Mouse (Mus musculus) midbrain, embryonic 15.5 days (tissue): ENCODE results near the gene Enpp7. TPM values are rescaled to one million over a fixed set of nuclear protein-coding genes. Genes with fewer than 3 reads are reported as not detected.

Experiments
- ATAC-seq: fragments of 200-750 bp; cut with Nextera tagmentation; replicated peaks from 2 replicates; pipeline ENCODE4 v1.8.0; 2017; ENCODE audit warnings: moderate TSS enrichment
- H3K27ac ChIP-seq: fragments of 300-500 bp; sonication (generic); 2 replicates; pipeline ENCODE4 v1.5.1; 2015; ENCODE audit warnings: mild to moderate bottlenecking, inconsistent platforms
- H3K27me3 ChIP-seq: fragments of 300-500 bp; sonication (generic); replicated peaks from 2 replicates; pipeline ENCODE4 v1.6.1; 2015; ENCODE audit warnings: inconsistent platforms
- H3K36me3 ChIP-seq: fragments of 300-500 bp; sonication (generic); replicated peaks from 2 replicates; pipeline ENCODE4 v1.6.1; 2015; ENCODE audit warnings: inconsistent platforms
- H3K4me1 ChIP-seq: fragments of 300-500 bp; sonication (generic); 2 replicates; pipeline ENCODE4 v1.6.1; 2015; ENCODE audit warnings: inconsistent platforms
- H3K4me2 ChIP-seq: fragments of 300-500 bp; sonication (generic); 2 replicates; pipeline ENCODE4 v1.6.1; 2015; ENCODE audit warnings: inconsistent platforms, mild to moderate bottlenecking, moderate library complexity
- H3K4me3 ChIP-seq: fragments of 300-500 bp; sonication (generic); 2 replicates; pipeline ENCODE4 v1.5.1; 2015; ENCODE audit warnings: mild to moderate bottlenecking, inconsistent platforms
- H3K9ac ChIP-seq: fragments of 300-500 bp; sonication (generic); 2 replicates; pipeline ENCODE4 v1.6.1; 2015; ENCODE audit warnings: mild to moderate bottlenecking, inconsistent platforms
- H3K9me3 ChIP-seq: fragments of 300-500 bp; sonication (generic); 2 replicates; pipeline ENCODE4 v1.6.1; 2016; ENCODE audit warnings: inconsistent platforms
- WGBS: fragments of 180-500 bp; shearing (Covaris S2); methylation state at CpG from one replicate; pipeline ENCODE4 v1.1.7; 2015; ENCODE audit warnings: mixed read lengths; 5-methylcytosine and 5-hydroxymethylcytosine counted together
- polyA plus RNA-seq: library from polyadenylated mRNA; unstranded; fragments of >200 nt; fragmentation: Nextera tagmentation; extraction: Ambion mirVana; gene quantifications from 2 replicates; pipeline ENCODE4 v1.2.1, GENCODE M21; 2015

Gene Enpp7
- polyA plus RNA-seq, 1 experiment from 2014 or later = not detected

DNA sequence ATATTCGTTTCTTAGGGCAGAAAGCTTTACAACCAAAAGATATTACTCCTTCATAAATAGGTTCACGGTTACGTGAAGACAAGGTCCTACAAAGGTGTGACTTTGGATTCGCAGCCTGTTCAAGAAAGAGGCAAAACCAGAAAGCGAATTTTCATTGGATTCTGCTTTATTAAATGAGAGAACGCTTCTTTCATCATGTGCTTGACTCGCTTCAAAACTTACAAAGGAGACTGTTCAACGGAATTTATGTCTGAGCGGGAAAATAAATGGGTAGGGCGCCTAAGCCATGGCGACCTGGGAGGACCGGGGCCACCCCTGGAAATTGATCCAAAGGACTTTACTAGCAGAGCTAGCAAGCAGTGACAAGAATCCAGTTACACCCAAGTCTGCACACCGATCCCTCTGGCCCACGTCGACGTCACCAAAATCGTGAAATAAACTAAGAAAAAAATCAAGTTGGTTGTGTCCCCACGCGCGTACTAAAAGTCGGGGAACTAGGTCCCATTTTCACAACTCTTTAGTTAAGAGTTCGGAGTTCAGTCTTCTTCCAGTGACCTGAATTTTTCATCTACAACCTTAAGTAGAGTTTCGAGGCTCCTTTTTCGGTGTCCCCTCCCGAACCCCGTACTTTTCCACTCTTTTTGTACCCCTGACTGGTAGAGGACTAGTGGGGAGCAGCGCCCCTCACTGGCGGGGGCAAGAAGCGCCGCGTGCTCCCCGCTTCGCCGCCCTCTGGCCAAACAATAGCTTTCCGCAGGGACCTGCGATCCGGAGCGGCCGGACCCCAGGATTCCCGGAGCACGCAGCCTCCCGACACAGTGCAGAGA is 34.3 kb downstream of the Enpp7 start:
- Histone ChIP-seq H3K4me3 (peak overlapping the region; percentile 70), H3K4me1 (peaks cover 46% of the 10 kb centered on the region), H3K9me3 (no peaks in the 10 kb centered on the region), H3K9ac (peak overlapping the region; percentile 75), H3K36me3 (peaks cover 7% of the 10 kb centered on the region; the same call in 1 of the 2 replicates), H3K4me2 (peak overlapping the region; percentile 83), H3K27me3 (peaks cover 6% of the 10 kb centered on the region), H3K27ac (peak overlapping the region; percentile 84)
- no peak; the same call in 1 of the 2 replicates for ATAC-seq
- 4% methylated on average over 42 of the region's 42 CpGs for WGBS

DNA sequence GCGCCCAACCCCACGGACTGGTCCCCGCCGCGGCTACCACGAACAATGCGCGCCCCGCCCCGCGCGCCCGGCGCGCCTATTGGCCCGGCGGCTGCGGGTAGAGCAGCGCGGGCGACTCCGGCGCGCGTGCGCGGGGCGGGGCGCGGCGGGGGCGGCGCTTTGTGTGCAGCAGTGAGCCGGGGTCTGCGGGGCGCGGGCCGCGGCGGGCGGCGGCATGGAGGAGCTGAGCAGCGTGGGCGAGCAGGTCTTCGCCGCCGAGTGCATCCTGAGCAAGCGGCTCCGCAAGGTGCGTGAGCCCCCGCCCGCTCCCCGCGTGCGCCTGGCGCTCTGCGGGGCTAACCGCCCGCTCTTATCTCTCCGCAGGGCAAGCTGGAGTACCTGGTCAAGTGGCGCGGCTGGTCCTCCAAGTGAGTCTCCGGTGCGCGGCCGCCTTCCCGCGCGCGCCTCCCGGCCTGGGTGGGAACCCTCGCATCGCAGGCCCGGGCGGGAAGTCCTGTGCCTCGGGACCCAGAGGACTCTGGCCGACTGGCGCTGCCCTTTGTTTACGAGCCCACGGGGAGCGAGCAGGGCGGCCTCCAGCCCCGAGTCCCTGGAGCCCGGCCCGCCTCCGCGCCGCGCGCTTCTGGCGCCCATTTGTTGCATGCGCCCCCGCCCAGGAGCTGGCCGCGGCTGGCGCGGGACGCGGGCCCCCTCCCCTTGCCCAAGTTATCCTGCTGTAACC is 35.1 kb downstream of the Enpp7 start, which contains the start of gene Cbx2:
TSS of gene Cbx2 (plus strand) at position 68 of the 721 bp plus-strand sequence.
- H3K27me3 ChIP-seq = peaks cover 6% of the 10 kb centered on the region
- H3K4me2 ChIP-seq = peak within 1 kb of the TSS; percentile 83
- peak within 1 kb of the TSS; percentile 70 for H3K4me3 ChIP-seq
- WGBS = under 1% methylated on average over 73 of the region's 99 CpGs
- peak; percentile 94 for ATAC-seq
- H3K4me1 ChIP-seq = peaks cover 47% of the 10 kb centered on the region
- H3K9me3 ChIP-seq = no peaks in the 10 kb centered on the region
- peak within 1 kb of the TSS; percentile 84 for H3K27ac ChIP-seq
- H3K36me3 ChIP-seq = peaks cover 15% of the 10 kb centered on the region
- peak within 1 kb of the TSS; percentile 75 for H3K9ac ChIP-seq

DNA sequence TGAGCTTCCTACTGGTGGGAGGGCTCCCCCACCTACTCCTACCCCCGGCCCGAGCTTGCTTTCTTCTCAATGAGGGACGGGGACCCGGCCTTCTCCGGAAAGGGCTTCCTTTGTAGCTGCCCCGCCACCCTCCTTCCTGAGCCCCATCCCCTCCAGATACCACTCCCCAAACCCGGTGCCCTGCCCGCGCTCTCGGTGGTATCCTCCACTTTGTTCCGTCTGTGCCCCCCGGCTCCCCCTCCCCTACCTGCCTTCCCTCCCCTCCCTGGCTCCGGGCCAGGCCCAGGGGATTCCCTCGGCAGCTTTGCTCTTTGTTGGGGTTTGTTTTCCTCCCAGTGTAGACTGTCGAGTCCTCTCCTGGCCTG is 35.6 kb downstream of the Enpp7 start:
- Histone ChIP-seq H3K4me2 (peak overlapping the region; percentile 83), H3K27ac (peak overlapping the region; percentile 84), H3K9me3 (no peaks in the 10 kb centered on the region), H3K36me3 (peaks cover 20% of the 10 kb centered on the region), H3K27me3 (peaks cover 6% of the 10 kb centered on the region), H3K4me3 (peak overlapping the region; percentile 70), H3K4me1 (peaks cover 52% of the 10 kb centered on the region), H3K9ac (peak overlapping the region; percentile 75)
- WGBS = 1% methylated on average over 14 of the region's 15 CpGs
- ATAC-seq = no peak; the same call in none of the 2 replicates

DNA sequence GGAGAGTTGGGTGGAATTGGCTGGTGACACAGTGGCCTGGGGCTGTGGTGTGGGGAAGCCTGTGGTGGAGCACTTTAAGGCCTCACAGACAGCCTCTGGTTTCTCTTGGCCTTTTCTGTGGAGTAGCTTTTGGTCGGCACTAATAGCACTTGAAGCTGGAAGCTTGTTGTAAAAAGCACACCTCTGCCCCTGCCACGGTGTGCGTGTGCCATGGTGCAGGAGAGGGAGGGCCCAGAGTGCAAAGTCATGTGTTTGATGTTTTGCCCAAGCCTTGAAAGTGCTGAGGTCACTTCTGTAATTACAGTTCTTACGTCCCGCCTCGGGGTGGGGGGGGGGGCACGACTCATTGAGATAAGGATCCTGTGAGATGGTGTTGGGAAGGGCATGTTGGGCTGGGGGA is 36.3 kb downstream of the Enpp7 start:
- WGBS = 15% methylated on average over 7 of the region's 7 CpGs
- Histone ChIP-seq H3K4me2 (peak overlapping the region; percentile 83), H3K36me3 (peaks cover 23% of the 10 kb centered on the region)

DNA sequence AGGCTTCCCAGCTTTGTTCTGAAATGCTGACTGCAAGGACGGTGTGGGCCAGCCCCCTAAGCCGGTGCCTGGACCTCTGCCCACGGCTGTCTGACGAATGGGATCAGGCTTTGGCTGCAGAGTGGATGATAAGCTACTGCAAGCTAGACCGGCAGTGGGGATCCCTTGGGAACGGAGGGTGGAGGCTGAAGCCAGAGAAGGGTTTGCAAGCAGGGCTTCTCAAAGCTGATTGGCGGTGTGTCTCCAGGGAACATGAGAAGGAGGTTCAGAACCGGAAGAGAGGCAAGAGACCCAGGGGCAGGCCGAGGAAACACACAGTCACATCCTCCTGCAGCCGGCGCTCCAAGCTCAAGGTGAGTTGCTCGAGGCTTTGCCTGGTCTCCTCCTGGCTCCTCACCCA is 38.2 kb downstream of the Enpp7 start:
- H3K27me3 ChIP-seq = no peaks in the 10 kb centered on the region
- peaks cover 26% of the 10 kb centered on the region for H3K36me3 ChIP-seq
- no peak for ATAC-seq
- no peaks in the 10 kb centered on the region for H3K9me3 ChIP-seq
- H3K4me1 ChIP-seq = peaks cover 53% of the 10 kb centered on the region
- H3K9ac ChIP-seq = peak overlapping the region; percentile 18; the same call in 1 of the 2 replicates
- 33% methylated on average over 12 of the region's 12 CpGs for WGBS
- H3K27ac ChIP-seq = peak overlapping the region; percentile 59; the same call in 1 of the 2 replicates
- peak overlapping the region; percentile 70; the same call in 1 of the 2 replicates for H3K4me3 ChIP-seq
- peak overlapping the region; percentile 83 for H3K4me2 ChIP-seq

More for the DNA sequence above, 36.3 kb downstream of the Enpp7 start:
- peaks cover 6% of the 10 kb centered on the region for H3K27me3 ChIP-seq
- H3K9ac ChIP-seq = peak overlapping the region; percentile 75
- peak overlapping the region; percentile 84 for H3K27ac ChIP-seq
- ATAC-seq = no peak
- no peaks in the 10 kb centered on the region for H3K9me3 ChIP-seq
- H3K4me1 ChIP-seq = peaks cover 53% of the 10 kb centered on the region
- peak overlapping the region; percentile 70 for H3K4me3 ChIP-seq

DNA sequence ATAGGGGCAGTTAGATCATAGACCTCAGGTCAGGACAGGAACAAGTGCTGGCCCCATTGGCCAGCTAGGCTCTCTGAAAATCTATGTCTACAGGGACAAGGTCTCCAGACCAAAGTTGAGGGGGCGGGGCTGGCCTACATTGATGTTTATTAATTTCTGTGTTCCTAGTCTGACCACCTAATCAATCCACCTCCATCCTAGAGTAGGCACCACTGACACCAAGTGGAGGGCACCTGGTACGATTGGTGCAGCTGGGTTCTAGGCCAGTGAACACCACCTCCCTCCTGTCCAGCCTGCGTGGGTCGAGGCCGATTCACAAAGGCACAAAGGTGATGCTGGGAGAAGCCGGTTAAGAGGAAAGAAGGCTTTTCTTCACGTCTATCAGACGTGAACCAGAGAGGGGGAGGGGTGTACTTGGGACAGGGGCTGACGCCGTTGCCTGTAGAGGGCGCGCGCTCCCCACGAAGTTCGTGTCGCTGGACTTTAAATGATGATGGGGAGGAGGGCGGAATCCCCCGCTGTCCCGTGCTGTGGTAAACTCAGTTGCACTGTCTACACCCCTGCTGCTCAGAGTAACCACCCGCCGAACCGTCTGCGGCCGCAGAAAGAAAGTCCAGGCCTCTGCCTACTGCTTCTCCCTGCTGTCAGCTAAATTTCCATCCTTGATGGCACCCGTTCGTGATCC is 46.0 kb downstream of the Enpp7 start:
- Histone ChIP-seq H3K4me2 (peak overlapping the region; percentile 38), H3K36me3 (peaks cover 8% of the 10 kb centered on the region), H3K4me1 (peaks cover 49% of the 10 kb centered on the region), H3K4me3 (0 out of 2 replicates have a peak overlapping the region, but pooled peaks have one; percentile 1), H3K9me3 (no peaks in the 10 kb centered on the region), H3K9ac (0 out of 2 replicates have a peak overlapping the region, but pooled peaks have one; percentile 2), H3K27me3 (peaks cover 46% of the 10 kb centered on the region), H3K27ac (no peak overlapping the region)
- ATAC-seq = 0 out of 2 replicates have a peak, but pooled peaks have one; percentile 15
- 2% methylated on average over 26 of the region's 26 CpGs for WGBS

DNA sequence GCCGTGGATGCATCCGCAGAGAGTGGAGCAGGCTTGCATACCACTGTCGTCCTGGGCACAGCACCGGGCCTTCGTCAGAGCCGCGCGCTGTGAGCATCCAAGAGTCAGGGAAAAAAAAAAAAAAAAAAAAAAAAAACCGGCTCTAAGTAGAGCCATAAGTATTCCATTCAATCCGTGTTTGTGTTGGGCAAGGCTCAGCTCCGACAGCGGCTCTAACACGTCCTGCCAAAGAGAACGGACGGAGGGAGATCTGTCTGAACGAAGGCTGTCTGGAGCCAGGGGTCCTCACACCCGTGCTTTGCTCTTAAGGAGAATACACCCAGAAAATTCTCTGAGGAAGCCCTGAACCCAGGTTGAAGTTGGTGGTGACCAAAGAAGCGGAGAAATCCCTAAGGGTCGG is 46.6 kb downstream of the Enpp7 start:
- H3K4me1 ChIP-seq = peaks cover 55% of the 10 kb centered on the region

DNA sequence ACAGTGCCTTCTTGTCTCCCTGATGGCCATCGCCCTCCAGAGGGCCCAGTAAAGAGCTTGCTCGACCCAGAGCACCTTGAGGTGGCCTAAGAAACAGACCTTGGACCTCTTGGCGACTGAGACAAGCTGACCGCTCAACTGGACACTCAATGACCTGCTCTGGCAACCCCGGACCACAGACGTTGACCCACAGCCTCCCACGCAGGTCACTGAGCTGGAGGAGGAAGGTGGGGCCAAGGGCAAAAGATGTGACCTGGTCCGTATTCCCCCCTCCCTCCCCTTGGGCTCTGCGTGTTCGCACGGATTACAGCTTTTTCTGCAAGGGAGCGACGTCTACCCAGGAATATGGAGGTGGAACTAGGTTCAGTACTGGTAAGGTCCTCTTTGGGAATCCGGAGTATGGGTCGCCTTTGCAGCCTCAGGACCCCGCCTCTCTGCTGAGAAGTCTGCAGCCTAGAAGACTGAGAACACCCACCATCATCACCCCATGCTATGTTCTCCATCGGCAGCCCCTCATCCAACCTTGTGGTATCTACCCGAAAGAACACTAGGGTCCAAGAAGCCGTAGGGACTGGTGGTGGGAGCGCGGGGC is 47.2 kb downstream of the Enpp7 start:
- H3K4me1 ChIP-seq = peaks cover 60% of the 10 kb centered on the region
- ATAC-seq = no peak
- no peak overlapping the region for H3K9ac ChIP-seq
- peaks cover 8% of the 10 kb centered on the region for H3K36me3 ChIP-seq
- WGBS = 4% methylated on average over 21 of the region's 21 CpGs
- H3K27ac ChIP-seq = no peak overlapping the region
- H3K9me3 ChIP-seq = no peaks in the 10 kb centered on the region
- H3K27me3 ChIP-seq = peaks cover 49% of the 10 kb centered on the region
- H3K4me2 ChIP-seq = peak overlapping the region; percentile 17
- H3K4me3 ChIP-seq = 0 out of 2 replicates have a peak overlapping the region, but pooled peaks have one; percentile 6

More for the DNA sequence above, 46.6 kb downstream of the Enpp7 start:
- peak overlapping the region; percentile 38 for H3K4me2 ChIP-seq
- H3K27me3 ChIP-seq = peaks cover 49% of the 10 kb centered on the region
- WGBS = 8% methylated on average over 19 of the region's 19 CpGs
- 0 out of 2 replicates have a peak overlapping the region, but pooled peaks have one; percentile 1 for H3K4me3 ChIP-seq
- H3K9me3 ChIP-seq = no peaks in the 10 kb centered on the region
- no peak overlapping the region for H3K27ac ChIP-seq
- no peak for ATAC-seq
- 0 out of 2 replicates have a peak overlapping the region, but pooled peaks have one; percentile 2 for H3K9ac ChIP-seq
- H3K36me3 ChIP-seq = peaks cover 8% of the 10 kb centered on the region

DNA sequence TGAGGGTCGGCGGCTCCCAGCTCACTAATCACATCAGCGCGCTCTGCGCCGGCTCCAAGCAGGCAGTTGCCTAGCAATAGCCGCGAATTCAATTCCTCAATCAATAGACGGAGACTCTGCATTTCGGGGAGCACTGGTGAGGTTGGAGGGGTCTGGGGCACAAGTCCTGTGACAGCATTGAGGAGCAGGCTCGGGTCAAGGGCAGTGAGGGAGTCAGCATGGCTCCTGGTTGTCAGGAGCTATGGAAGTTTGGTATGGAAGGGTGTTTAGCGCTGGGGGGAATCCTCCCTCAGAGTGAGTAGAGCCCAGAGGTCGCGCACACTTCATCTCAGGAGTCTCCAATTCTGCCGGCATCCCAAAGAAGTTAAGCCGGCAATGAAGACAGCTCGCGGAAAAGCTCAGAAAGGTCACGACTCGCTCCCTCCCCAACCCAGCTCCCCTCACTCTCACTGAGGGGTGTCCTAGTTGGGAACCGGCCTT is 47.7 kb downstream of the Enpp7 start:
- Histone ChIP-seq H3K27me3 (peaks cover 49% of the 10 kb centered on the region), H3K4me3 (0 out of 2 replicates have a peak overlapping the region, but pooled peaks have one; percentile 6), H3K27ac (no peak overlapping the region), H3K36me3 (peaks cover 6% of the 10 kb centered on the region), H3K4me1 (peaks cover 62% of the 10 kb centered on the region), H3K4me2 (peak overlapping the region; percentile 17), H3K9me3 (no peaks in the 10 kb centered on the region), H3K9ac (no peak overlapping the region)
- ATAC-seq = no peak
- 6% methylated on average over 21 of the region's 21 CpGs for WGBS

DNA sequence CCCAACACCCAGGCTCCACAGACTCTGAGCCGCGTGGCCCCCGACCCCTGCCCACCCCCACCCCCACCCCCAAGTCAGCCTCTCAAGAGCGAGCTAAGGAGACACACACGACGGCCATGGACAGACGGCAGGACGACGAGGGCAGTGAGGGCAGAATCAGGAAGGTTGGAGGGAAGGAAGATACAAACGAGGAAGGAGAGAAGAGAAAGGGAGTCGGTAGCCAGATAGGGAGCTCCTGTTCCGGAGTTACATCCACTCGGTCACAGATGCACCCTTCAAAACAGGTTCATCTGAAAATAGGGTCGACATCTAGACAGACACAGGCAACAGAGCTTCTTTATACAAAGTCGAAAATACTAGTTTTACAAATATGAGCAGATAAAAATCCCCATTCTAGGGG is 48.5 kb downstream of the Enpp7 start:
- 10% methylated on average over 15 of the region's 15 CpGs for WGBS
- no peak overlapping the region for H3K9ac ChIP-seq
- no peak overlapping the region for H3K27ac ChIP-seq
- peaks cover 5% of the 10 kb centered on the region for H3K36me3 ChIP-seq
- peaks cover 49% of the 10 kb centered on the region for H3K27me3 ChIP-seq
- H3K4me2 ChIP-seq = no peak overlapping the region; the same call in 1 of the 2 replicates
- ATAC-seq = no peak
- peaks cover 62% of the 10 kb centered on the region for H3K4me1 ChIP-seq
- H3K9me3 ChIP-seq = no peaks in the 10 kb centered on the region
- H3K4me3 ChIP-seq = no peak overlapping the region
